Mouse (Mus musculus): ENCODE results near the gene Nudcd3.

The Nudcd3 gene

DNA sequence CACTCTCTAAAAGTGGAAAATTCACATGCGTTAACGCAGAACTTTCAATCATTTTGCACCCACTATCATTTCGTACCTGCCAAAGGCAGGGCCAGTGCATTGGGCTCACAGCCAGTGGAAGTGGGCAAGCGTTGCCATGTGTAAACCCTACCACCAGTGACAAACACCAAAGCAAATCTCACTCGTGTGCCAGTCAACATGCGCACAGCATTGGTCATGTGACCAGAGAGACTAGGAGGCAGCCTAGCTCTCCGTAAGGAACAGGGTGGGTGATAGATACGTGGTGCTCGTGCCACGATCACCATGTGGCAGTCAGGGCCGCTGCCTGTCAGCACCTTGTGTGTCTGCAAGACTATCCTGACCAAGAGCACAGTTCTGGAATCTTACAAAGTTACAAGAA is 137.9 kb downstream of the Nudcd3 start:
- DNase-seq (ENCODE audit: low read depth): no peak

- no peak for DNase-seq (ENCODE audit: low read depth)
Observed at GRCm38 (mm10) chr11:6061891-6062290, 138.3 kb downstream of the Nudcd3 start.

DNA sequence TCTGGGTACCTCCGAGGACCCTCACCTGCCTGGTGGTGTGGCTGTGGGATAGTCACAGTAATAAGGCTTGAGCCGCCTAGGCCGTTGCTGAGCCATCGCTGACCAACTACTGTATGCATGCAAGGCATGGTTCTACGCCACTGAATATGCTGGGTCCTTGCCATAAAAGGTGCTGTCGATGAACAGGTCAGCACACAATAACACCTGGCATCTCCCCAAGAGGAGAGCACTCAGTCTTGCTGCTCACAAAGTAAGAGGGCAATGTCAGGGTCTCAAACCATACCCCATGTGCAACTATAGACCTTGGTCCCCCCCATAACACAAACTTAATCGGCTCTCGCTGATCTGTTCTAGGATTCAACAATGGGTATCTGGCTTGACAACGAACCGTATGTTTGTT is 141.1 kb downstream of the Nudcd3 start:
- DNase-seq (ENCODE audit: low read depth): no peak

Measured in c-Kit-positive CD71-positive TER-119-negative erythroid progenitor cells, embryonic 14.5 days (primary cell).